Mouse (Mus musculus) heart, adult 2 months (tissue): Measurements from ENCODE around the gene Zswim1.

Source experiments
- CTCF ChIP-seq: fragments of 200-600 bp; IDR thresholded peaks from 2 replicates; pipeline ENCODE4 v1.8.1; 2022; ENCODE audit warnings: antibody characterized with exemption, mild to moderate bottlenecking, moderate library complexity
- EP300 ChIP-seq: fragments of 200-500 bp; IDR thresholded peaks from 2 replicates; pipeline ENCODE4 v1.6.1; 2011; ENCODE audit warnings: low read depth, low read length, control low read depth; ENCODE audit not compliant: insufficient read depth
- POLR2A ChIP-seq: fragments of 200-500 bp; IDR thresholded peaks from 2 replicates; pipeline ENCODE4 v1.6.1; 2011; ENCODE audit warnings: mild to moderate bottlenecking, low read depth, low read length, control low read depth; ENCODE audit not compliant: insufficient read depth

GRCm38 (mm10) chr2:164790451-164790850 is 32.0 kb upstream of the Zswim1 start:
- TF ChIP-seq POLR2A (no peak), CTCF (no peak), EP300 (no peak)
